Mouse (Mus musculus) ES-Bruce4 (cell line): Measurements from ENCODE around the gene Lrrn4. TPM values are rescaled to one million over a fixed set of nuclear protein-coding genes. Genes with fewer than 3 reads are reported as not detected.
A peak's percentile ranks its signal among the peaks of the same experiment; 100 is the strongest.

Source experiments
- H3K27ac ChIP-seq: 2 replicates; pipeline ENCODE4 v1.5.1; 2012; ENCODE audit warnings: low read length, inconsistent platforms; ENCODE audit not compliant: insufficient read depth
- H3K27me3 ChIP-seq: 2 replicates; pipeline ENCODE4 v1.6.1; 2012; ENCODE audit warnings: mild to moderate bottlenecking, low read length, inconsistent platforms; ENCODE audit not compliant: control insufficient read depth, poor library complexity, insufficient read depth, severe bottlenecking
- H3K36me3 ChIP-seq: 2 replicates; pipeline ENCODE4 v1.6.1; 2012; ENCODE audit warnings: inconsistent platforms, mild to moderate bottlenecking, low read length, moderate library complexity; ENCODE audit not compliant: control insufficient read depth, poor library complexity, insufficient read depth, severe bottlenecking
- H3K4me1 ChIP-seq: one replicate; pipeline ENCODE4 v1.8.1; 2011; ENCODE audit warnings: low read length; ENCODE audit not compliant: control insufficient read depth, insufficient read depth
- H3K4me3 ChIP-seq: 2 replicates; pipeline ENCODE4 v1.5.1; 2011; ENCODE audit warnings: low read depth, mild to moderate bottlenecking, low read length
- H3K9ac ChIP-seq: 2 replicates; pipeline ENCODE4 v1.6.1; 2012; ENCODE audit warnings: low read depth, mild to moderate bottlenecking, inconsistent platforms; ENCODE audit not compliant: poor library complexity, severe bottlenecking
- H3K9me3 ChIP-seq: replicated peaks from 2 replicates; pipeline ENCODE4 v1.6.1; 2012; ENCODE audit warnings: mild to moderate bottlenecking, low read length, inconsistent platforms; ENCODE audit not compliant: control insufficient read depth, poor library complexity, insufficient read depth, severe bottlenecking
- CTCF ChIP-seq: IDR thresholded peaks from one replicate; pipeline ENCODE4 v1.8.1; 2011; ENCODE audit warnings: low read depth, low read length
- EP300 ChIP-seq: IDR thresholded peaks from 2 replicates; pipeline ENCODE4 v1.6.1; 2011; ENCODE audit warnings: low read depth, low read length; ENCODE audit not compliant: insufficient read depth
- POLR2A ChIP-seq: IDR thresholded peaks from one replicate; pipeline ENCODE4 v1.8.1; 2011; ENCODE audit warnings: low read length; ENCODE audit not compliant: insufficient read depth
- polyA plus RNA-seq: library from polyadenylated mRNA; stranded (reverse); fragments of >200 nt; gene quantifications from 2 replicates; pipeline ENCODE4 v1.2.4, GENCODE M21; 2011; ENCODE audit warnings: low read depth; ENCODE audit not compliant: missing spikeins, insufficient read depth, insufficient read length

Gene Lrrn4
- polyA plus RNA-seq, 1 experiment, result 20.4 TPM

- Histone ChIP-seq H3K4me3 (no peak overlapping the region), H3K9ac (no peak overlapping the region), H3K27ac (no peak overlapping the region), H3K36me3 (no peaks in the 10 kb centered on the region; the same call in 1 of the 2 replicates), H3K9me3 (no peaks in the 10 kb centered on the region), H3K27me3 (no peaks in the 10 kb centered on the region), H3K4me1 (peaks cover 3% of the 10 kb centered on the region)
- TF ChIP-seq POLR2A (no peak), CTCF (no peak), EP300 (no peak)
These were observed 31.6 kb downstream of the Lrrn4 start for GRCm38 (mm10) chr2:132849141-132849540.

GRCm38 (mm10) chr2:132848361-132848760, 32.3 kb downstream of the Lrrn4 start:
- Histone ChIP-seq H3K9ac (no peak overlapping the region), H3K4me3 (no peak overlapping the region), H3K27ac (no peak overlapping the region), H3K36me3 (peaks cover under 1% of the 10 kb centered on the region; the same call in 1 of the 2 replicates), H3K27me3 (no peaks in the 10 kb centered on the region), H3K4me1 (peaks cover 3% of the 10 kb centered on the region), H3K9me3 (no peaks in the 10 kb centered on the region)
- TF ChIP-seq EP300 (no peak), POLR2A (no peak), CTCF (no peak)

GRCm38 (mm10) chr2:132847581-132847980, 33.1 kb downstream of the Lrrn4 start:
- peaks cover 3% of the 10 kb centered on the region for H3K4me1 ChIP-seq
- peak overlapping the region; percentile 82 for H3K4me3 ChIP-seq
- H3K27ac ChIP-seq, result no peak overlapping the region
- no peaks in the 10 kb centered on the region for H3K27me3 ChIP-seq
- peaks cover 3% of the 10 kb centered on the region; the same call in 1 of the 2 replicates for H3K36me3 ChIP-seq
- no peaks in the 10 kb centered on the region for H3K9me3 ChIP-seq
- H3K9ac ChIP-seq, result peak overlapping the region; percentile 72
- TF ChIP-seq EP300, result no peak
- no peak for TF ChIP-seq POLR2A
- TF ChIP-seq CTCF, result no peak

- TF ChIP-seq POLR2A (peak; percentile 53), EP300 (0 out of 2 replicates have a peak, but pooled peaks have one; percentile 27), CTCF (peak; percentile 93)
- Histone ChIP-seq H3K27ac (no peak within 1 kb of the TSS), H3K9ac (peak within 1 kb of the TSS; percentile 72), H3K27me3 (no peaks in the 10 kb centered on the region), H3K4me3 (peak within 1 kb of the TSS; percentile 82), H3K9me3 (no peaks in the 10 kb centered on the region), H3K4me1 (peaks cover 3% of the 10 kb centered on the region), H3K36me3 (peaks cover 5% of the 10 kb centered on the region)
These were observed 34.0 kb downstream of the Lrrn4 start, which contains the start of gene Crls1 for GRCm38 (mm10) chr2:132846407-132847358. TSS of gene Crls1 (plus strand) at chr2:132846666.

- no peaks in the 10 kb centered on the region for H3K27me3 ChIP-seq
- no peak for TF ChIP-seq EP300
- no peak for TF ChIP-seq POLR2A
- no peak for TF ChIP-seq CTCF
- H3K27ac ChIP-seq, result no peak overlapping the region
- H3K4me1 ChIP-seq, result no peaks in the 10 kb centered on the region
- H3K9ac ChIP-seq, result no peak overlapping the region
- peaks cover 31% of the 10 kb centered on the region for H3K36me3 ChIP-seq
- H3K4me3 ChIP-seq, result no peak overlapping the region
- no peaks in the 10 kb centered on the region for H3K9me3 ChIP-seq
These were observed 39.6 kb downstream of the Lrrn4 start for GRCm38 (mm10) chr2:132841071-132841470.

Other genes with a start within 250 kb of the Lrrn4 start
- 5.7 and 10.7 TPM in 2 replicates for gene Shld1, start 194.0 kb downstream of the Lrrn4 start, polyA plus RNA-seq
- not detected in 2 replicates for gene Chgb, start 99.6 kb downstream of the Lrrn4 start, polyA plus RNA-seq
- gene Trmt6, start 64.8 kb downstream of the Lrrn4 start, polyA plus RNA-seq, result 53.5 and 54.6 TPM in 2 replicates
- 36.8 and 42.0 TPM in 2 replicates for gene Mcm8, start 64.8 kb downstream of the Lrrn4 start, polyA plus RNA-seq
- gene Crls1, start 34.2 kb downstream of the Lrrn4 start, polyA plus RNA-seq, result 49.9 and 52.5 TPM in 2 replicates
- 9.1 and 12.1 TPM in 2 replicates for gene Fermt1, start 65.0 kb upstream of the Lrrn4 start, polyA plus RNA-seq